Mouse (Mus musculus): ENCODE results near the gene Figla.

Figla gene

GRCm38 (mm10) chr6:86028601-86029322 is 12.8 kb downstream of the Figla start, which contains the start of gene Add2:
Gene Add2, plus strand, starts transcription at chr6:86028681.
- DNase-seq = peak in 1 of 2 experiments; percentile 35

- DNase-seq = no peak
These were observed 13.3 kb downstream of the Figla start for GRCm38 (mm10) chr6:86029323-86029713.

DNA sequence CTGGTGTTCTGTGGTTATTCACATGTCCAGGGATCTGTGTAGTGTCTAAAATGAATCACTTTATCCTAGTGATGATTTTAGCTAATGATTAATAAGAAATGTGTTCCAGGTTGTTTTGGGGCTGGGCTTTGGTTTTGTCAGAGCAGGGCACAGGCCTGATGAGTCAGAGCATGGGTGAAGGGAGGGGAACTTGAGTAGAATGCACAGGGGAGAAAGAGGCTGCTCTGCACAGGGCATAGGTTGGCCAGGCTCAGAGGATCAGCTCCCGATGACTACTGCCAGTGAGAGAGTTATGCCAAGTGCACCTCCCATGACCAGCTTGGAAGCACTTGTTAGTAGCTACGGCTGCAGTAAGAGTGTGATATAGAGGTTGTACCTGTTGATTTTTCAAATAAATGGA is 15.6 kb downstream of the Figla start:
- DNase-seq = peak in 1 of 2 experiments; percentile 5

DNA sequence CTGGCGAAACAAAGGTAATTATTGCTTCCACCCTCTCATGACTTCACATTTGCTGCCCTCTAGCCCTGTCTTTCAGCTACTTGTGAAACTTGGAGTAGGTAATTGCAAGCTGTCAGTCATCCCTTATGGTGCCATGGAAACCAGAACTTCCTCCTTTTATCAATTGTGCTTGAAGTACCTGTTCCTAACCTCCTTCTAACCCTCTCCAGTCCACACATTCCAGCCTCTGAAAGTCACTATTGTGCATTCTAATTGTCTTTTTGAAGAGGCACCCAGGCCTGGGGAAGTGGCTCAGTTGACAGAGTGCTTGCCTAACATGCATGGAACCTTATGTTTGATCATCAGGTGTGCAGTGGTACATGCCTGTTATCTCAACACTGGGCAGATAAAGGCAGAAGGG is 17.7 kb downstream of the Figla start:
- no peak for DNase-seq

GRCm38 (mm10) chr6:86038901-86039300 is 22.9 kb downstream of the Figla start:
- DNase-seq = no peak

DNA sequence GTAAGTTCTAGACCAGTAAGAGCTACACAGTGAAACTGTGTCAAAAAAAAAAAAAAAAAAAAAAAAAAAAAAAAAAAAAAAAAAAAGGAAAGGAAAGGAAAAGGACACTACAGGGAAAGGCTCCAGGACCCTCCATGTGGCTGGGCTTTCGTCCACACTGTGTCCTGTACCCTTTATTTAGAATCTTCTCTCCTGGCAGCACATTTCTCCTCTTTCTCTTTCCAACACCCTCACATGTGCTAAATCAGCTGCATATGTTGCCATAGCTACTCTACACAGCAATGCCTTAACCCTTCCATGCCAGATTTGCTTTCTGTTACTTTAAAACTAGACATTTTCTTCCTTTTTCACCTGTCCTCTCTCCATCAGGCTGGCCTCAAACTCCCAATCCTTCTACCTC is 24.2 kb downstream of the Figla start:
- no peak for DNase-seq

GRCm38 (mm10) chr6:86047510-86047909 is 31.5 kb downstream of the Figla start:
- no peak for DNase-seq

GRCm38 (mm10) chr6:86048509-86048908 is 32.5 kb downstream of the Figla start:
- no peak for DNase-seq

GRCm38 (mm10) chr6:86050586-86051268 is 34.8 kb downstream of the Figla start:
- DNase-seq = no peak

DNA sequence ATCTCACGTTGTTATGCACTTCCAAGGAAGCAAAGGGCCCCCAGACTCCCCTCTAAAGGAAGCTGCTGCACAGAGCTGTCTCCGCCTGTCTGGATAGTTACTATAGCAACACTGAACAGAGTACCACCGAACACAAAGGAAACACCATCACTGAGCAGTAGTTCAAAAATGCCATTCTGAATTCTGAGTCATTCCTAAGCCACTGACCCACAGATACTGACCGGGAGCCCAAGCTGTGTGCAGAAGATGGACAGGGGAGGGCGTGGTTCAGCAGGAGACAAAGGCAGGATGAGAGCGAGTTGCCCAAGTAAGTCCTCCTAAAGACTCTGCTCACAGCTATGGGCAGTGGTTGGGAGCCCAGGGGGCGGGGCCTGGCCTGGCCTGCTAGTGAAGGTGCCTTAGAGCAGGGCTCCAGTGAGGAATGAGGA is 36.1 kb downstream of the Figla start:
- peak; percentile 6 to 19 for DNase-seq

DNA sequence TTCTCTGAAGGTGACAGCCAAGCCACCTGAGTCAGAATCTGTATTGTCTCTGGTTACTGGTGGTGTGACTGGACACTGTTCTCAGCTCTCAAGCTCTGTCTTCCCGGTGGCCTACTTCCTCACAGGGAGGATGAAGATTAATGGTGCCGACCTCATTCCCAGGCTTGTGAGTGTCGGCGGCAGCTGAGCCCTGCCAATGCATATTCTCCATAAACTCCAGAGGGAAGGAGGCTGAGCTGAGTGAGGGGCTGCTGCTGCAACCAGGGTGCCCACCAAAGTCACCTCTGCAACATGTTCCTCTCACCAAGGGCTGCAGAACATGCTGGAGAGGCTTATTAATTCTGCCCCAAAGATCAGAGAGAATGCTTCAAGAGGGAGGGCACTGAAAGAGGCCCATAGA is 36.6 kb downstream of the Figla start:
- DNase-seq = no peak

DNA sequence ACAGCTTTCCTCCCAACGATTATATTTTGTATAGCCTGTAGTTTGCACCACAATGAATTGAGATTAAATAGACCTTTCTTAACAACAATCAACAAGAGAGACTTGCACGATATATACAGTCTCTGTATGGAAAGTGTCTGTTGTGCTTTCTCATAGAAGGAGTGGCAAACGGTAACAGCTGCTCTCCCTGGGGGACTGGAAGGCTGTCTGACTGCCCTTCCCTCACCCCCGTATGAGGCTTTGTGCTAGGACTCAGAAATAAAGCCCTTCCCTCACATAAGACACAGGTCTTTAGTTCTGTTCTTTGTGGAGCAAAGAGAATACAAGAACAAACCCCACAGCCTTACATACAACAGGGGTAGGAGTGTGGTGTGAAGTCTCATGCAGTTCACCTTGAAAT is 37.1 kb downstream of the Figla start:
- no peak for DNase-seq

GRCm38 (mm10) chr6:86053594-86053993 is 37.6 kb downstream of the Figla start:
- no peak for DNase-seq

GRCm38 (mm10) chr6:86058475-86058874 is 42.5 kb downstream of the Figla start:
- DNase-seq = no peak

DNA sequence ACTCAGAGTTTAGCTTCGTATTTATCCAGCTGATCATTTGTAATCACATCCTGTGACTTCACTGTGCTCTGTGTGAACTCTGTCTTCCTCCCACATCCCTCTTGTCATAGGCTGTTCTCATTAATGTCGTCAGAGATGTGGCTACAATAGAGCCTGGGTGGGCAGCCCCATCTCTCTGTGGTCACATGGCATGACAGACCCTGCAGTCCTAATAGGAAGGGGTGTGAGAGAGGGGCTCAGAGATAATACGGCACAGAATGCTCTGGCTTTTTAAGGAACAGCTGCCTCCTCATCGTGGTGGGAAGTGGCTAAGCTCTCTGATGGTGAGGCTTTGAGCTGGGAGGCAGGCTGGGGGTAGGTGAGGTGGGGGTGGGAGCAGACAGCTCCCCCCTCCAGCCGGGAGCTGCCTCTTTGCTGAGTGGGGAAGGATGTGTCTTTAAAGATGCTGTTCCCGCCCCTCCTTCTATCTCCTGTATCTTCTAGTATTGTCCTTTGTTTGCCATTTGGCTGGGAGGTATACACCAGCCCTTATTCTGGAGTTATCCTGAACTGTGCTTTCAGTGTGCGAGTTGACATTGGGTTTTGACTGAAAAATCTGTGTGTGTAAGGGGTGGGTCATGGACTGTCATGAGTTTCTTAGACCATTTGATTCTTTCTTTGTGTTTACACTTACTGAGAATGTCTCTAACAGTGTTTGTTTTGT is 43.3 kb downstream of the Figla start:
- DNase-seq = no peak

- DNase-seq = no peak
These were observed 44.2 kb downstream of the Figla start for GRCm38 (mm10) chr6:86060170-86060569.

GRCm38 (mm10) chr6:86062226-86062625 is 46.3 kb downstream of the Figla start:
- no peak for DNase-seq

DNA sequence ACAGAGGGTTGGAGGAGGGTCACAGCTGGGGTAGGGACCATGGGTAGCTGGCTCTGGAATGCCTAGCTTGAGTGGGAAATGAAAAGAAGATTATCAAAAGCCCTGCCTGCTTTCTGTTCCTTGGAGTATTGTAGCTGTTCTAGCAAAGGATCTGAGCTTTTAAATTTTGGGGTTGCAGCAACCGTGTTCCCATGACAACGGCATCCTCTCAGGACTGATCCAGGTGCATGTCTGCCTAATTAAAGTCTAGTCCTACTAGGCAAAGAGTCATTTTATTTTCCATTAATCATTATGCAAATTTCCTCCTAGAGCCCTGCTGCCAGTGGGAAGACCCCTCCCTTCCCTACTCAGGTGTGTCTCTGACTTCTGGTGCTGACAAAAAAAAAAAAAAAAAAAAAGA is 46.7 kb downstream of the Figla start:
- DNase-seq = no peak

DNA sequence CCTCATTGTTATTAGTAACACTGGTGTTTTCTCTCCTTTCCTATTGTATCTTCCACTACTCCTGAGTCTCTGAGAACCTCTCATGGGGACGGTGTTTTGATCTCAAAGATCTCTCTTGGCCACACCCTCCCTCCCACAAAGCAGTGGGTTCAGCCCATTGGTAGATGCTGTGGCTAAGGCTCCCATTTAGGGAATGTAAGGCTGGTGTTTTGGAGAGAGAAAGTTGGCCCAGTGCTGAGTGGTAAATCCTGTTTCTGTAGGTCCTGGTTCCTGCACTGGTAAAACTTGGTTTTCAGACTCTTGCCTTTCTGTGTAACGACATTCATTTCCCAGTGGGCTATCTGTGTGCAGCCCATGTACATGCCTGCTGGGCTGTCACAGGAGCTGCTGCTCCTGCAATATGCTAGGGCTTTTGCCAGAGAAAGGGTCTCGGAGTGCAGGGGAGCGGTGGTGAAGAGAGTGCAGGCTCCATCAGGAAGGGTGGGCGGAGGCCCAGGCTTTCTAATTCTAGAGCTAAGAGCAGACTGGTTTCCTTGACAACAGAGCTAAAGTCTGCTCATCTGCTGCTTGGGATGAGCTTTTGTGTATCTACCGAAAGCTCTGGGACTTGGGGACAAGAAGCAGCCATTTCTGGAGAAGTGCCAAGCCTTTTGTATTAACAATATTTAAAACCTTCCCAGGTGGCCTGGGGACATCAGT is 48.5 kb downstream of the Figla start:
- no peak for DNase-seq

DNA sequence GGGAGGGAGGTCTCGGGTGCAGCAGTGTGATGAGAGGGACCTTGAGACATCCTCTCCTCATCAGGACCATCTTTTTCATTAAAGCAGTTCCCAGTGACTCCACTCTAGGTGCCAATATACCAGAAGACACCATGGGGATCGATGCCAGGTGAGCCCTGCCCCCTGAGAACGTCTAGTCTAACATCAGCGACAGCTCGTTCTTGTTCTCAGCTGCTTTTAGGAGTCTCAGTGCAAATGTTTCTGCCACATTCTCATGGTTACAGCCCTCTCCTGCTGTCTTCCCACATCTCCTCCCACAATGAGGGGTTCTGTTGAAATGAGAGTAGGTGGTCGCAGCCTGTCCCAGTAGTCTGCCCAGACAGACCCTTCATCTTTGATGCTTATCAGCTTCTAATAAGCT is 50.8 kb downstream of the Figla start:
- no peak for DNase-seq

GRCm38 (mm10) chr6:86067145-86067544 is 51.2 kb downstream of the Figla start:
- no peak for DNase-seq

- no peak for DNase-seq
These were observed 53.0 kb downstream of the Figla start for GRCm38 (mm10) chr6:86069009-86069408.

GRCm38 (mm10) chr6:86069856-86070255 is 53.9 kb downstream of the Figla start:
- DNase-seq = no peak

Data from kidney, postnatal 36 days (tissue).